Mouse (Mus musculus): ENCODE results near the gene Klkb1.
"Not testable (repeated sequence)": the region's sequence is repeated elsewhere in the genome, so short reads cannot be mapped to it uniquely, and the experiment has no call there.

Gene Klkb1

GRCm38 (mm10) chr8:45294687-45295086 is at the start of gene Klkb1:
Gene Klkb1, minus strand, starts transcription at chr8:45294859.
- no peak for DNase-seq (ENCODE audit: low read depth in 2 of 2, low spot score in 2 of 2)

- DNase-seq (ENCODE audit: low read depth in 2 of 2, low spot score in 2 of 2) = no peak
These were observed 49.6 kb upstream of the Klkb1 start for GRCm38 (mm10) chr8:45344298-45344697.

- no peak for DNase-seq (ENCODE audit: low read depth in 2 of 2, low spot score in 2 of 2)
These were observed 47.3 kb upstream of the Klkb1 start for GRCm38 (mm10) chr8:45341630-45342628.

- no peak for DNase-seq (ENCODE audit: low read depth in 2 of 2, low spot score in 2 of 2)
These were observed 38.8 kb upstream of the Klkb1 start for GRCm38 (mm10) chr8:45333493-45333892.

- DNase-seq (ENCODE audit: low read depth in 2 of 2, low spot score in 2 of 2) = peak; percentile 41 to 48
These were observed 38.2 kb upstream of the Klkb1 start, which contains the start of gene Cyp4v3 for GRCm38 (mm10) chr8:45332685-45333409. Gene Cyp4v3, minus strand, starts transcription at chr8:45333216.

GRCm38 (mm10) chr8:45330856-45331255 is 36.2 kb upstream of the Klkb1 start:
- DNase-seq (ENCODE audit: low read depth in 2 of 2, low spot score in 2 of 2) = no peak

GRCm38 (mm10) chr8:45329206-45329980 is 34.7 kb upstream of the Klkb1 start:
- DNase-seq (ENCODE audit: low read depth in 2 of 2, low spot score in 2 of 2) = no peak

GRCm38 (mm10) chr8:45327076-45327475 is 32.4 kb upstream of the Klkb1 start:
- not testable (repeated sequence) for DNase-seq (ENCODE audit: low read depth in 2 of 2, low spot score in 2 of 2)

GRCm38 (mm10) chr8:45324151-45324550 is 29.5 kb upstream of the Klkb1 start:
- DNase-seq (ENCODE audit: low read depth in 2 of 2, low spot score in 2 of 2) = no peak

- DNase-seq (ENCODE audit: low read depth in 2 of 2, low spot score in 2 of 2) = no peak
These were observed 26.7 kb upstream of the Klkb1 start for GRCm38 (mm10) chr8:45321365-45321764.

- no peak for DNase-seq (ENCODE audit: low read depth in 2 of 2, low spot score in 2 of 2)
These were observed 26.3 kb upstream of the Klkb1 start for GRCm38 (mm10) chr8:45320930-45321329.

GRCm38 (mm10) chr8:45310967-45311366 is 16.3 kb upstream of the Klkb1 start:
- DNase-seq (ENCODE audit: low read depth in 2 of 2, low spot score in 2 of 2) = no peak

GRCm38 (mm10) chr8:45308366-45308765 is 13.7 kb upstream of the Klkb1 start, which contains the start of gene Gm45753:
Gene Gm45753, minus strand, starts transcription at chr8:45308466.
- DNase-seq (ENCODE audit: low read depth in 2 of 2, low spot score in 2 of 2) = no peak

- DNase-seq (ENCODE audit: low read depth in 2 of 2, low spot score in 2 of 2) = no peak
These were observed 10.8 kb upstream of the Klkb1 start for GRCm38 (mm10) chr8:45305479-45305878.

GRCm38 (mm10) chr8:45304354-45304753 is 9.7 kb upstream of the Klkb1 start:
- no peak for DNase-seq (ENCODE audit: low read depth in 2 of 2, low spot score in 2 of 2)

GRCm38 (mm10) chr8:45302390-45302789 is 7.7 kb upstream of the Klkb1 start:
- no peak for DNase-seq (ENCODE audit: low read depth in 2 of 2, low spot score in 2 of 2)

GRCm38 (mm10) chr8:45295276-45295675 is 617 bp upstream of the Klkb1 start:
- no peak for DNase-seq (ENCODE audit: low read depth in 2 of 2, low spot score in 2 of 2)

GRCm38 (mm10) chr8:45291790-45292189 is 2.9 kb downstream of the Klkb1 start:
- no peak for DNase-seq (ENCODE audit: low read depth in 2 of 2, low spot score in 2 of 2)

- DNase-seq (ENCODE audit: low read depth in 2 of 2, low spot score in 2 of 2) = no peak
These were observed 13.0 kb downstream of the Klkb1 start for GRCm38 (mm10) chr8:45281630-45282029.

GRCm38 (mm10) chr8:45277453-45277852 is 17.2 kb downstream of the Klkb1 start:
- DNase-seq (ENCODE audit: low read depth in 2 of 2, low spot score in 2 of 2) = no peak

GRCm38 (mm10) chr8:45274317-45274716 is 20.3 kb downstream of the Klkb1 start:
- no peak for DNase-seq (ENCODE audit: low read depth in 2 of 2, low spot score in 2 of 2)

All from CD8-positive naive resting alpha-beta T cell, adult 2 months (primary cell).